Mouse (Mus musculus) MEL (cell line): ENCODE results near the gene Phgdh. TPM values are rescaled to one million over a fixed set of nuclear protein-coding genes. Genes with fewer than 3 reads are reported as not detected.

ENCODE experiments used
- DNase-seq: peaks from one replicate; pipeline ENCODE4 v3.0.0; 2011; ENCODE audit warnings: low read depth, low spot score
- H3K27ac ChIP-seq: 2 replicates; pipeline ENCODE4 v1.5.1; 2012; ENCODE audit warnings: low read depth, mild to moderate bottlenecking, control low read depth, low read length, moderate library complexity; ENCODE audit not compliant: control insufficient read depth
- H3K27me3 ChIP-seq, 2 experiments: fragments of 150-350 bp in 1 of 2; sonication (generic) in 1 of 2; 2 replicates each; pipeline ENCODE4 v1.6.1; 2012; ENCODE audit warnings: low read length in 2 of 2, mild to moderate bottlenecking in 2 of 2, improper control_type of control experiment in 1 of 2, moderate library complexity in 1 of 2; ENCODE audit not compliant: insufficient read depth in 2 of 2, control insufficient read depth in 1 of 2
- H3K36me3 ChIP-seq, 2 experiments: 2 replicates each; pipeline ENCODE4 v1.6.1; 2012 to 2014; ENCODE audit warnings: low read length in 2 of 2, improper control_type of control experiment in 1 of 2, inconsistent platforms in 1 of 2, mild to moderate bottlenecking in 1 of 2; ENCODE audit not compliant: insufficient read depth in 2 of 2, control insufficient read depth in 1 of 2
- H3K4me1 ChIP-seq, 2 experiments: fragments of 150-350 bp in 1 of 2; sonication (generic) in 1 of 2; 2 replicates each; pipeline ENCODE4 v1.6.1; 2012; ENCODE audit warnings: low read length in 2 of 2, improper control_type of control experiment in 1 of 2, mild to moderate bottlenecking in 1 of 2; ENCODE audit not compliant: insufficient read depth in 2 of 2, control insufficient read depth in 1 of 2
- H3K4me3 ChIP-seq, 2 experiments: fragments of 150-350 bp in 1 of 2; sonication (generic) in 1 of 2; 2 replicates each; pipeline ENCODE4 v1.5.1; 2012; ENCODE audit warnings: low read depth in 2 of 2, low read length in 2 of 2, mild to moderate bottlenecking in 2 of 2, moderate library complexity in 2 of 2, control low read depth in 1 of 2, improper control_type of control experiment in 1 of 2; ENCODE audit not compliant: control insufficient read depth in 1 of 2, insufficient read depth in 1 of 2
- H3K79me2 ChIP-seq: 2 replicates; pipeline ENCODE4 v1.6.1; 2012; ENCODE audit warnings: mild to moderate bottlenecking, low read length, moderate library complexity; ENCODE audit not compliant: control insufficient read depth, poor library complexity, insufficient read depth
- H3K9ac ChIP-seq: 2 replicates; pipeline ENCODE4 v1.6.1; 2012; ENCODE audit warnings: low read depth, mild to moderate bottlenecking, control low read depth, low read length, moderate library complexity; ENCODE audit not compliant: control insufficient read depth, poor library complexity, severe bottlenecking
- H3K9me3 ChIP-seq: fragments of 150-350 bp; sonication (generic); replicated peaks from 2 replicates; pipeline ENCODE4 v1.6.1; 2012; ENCODE audit warnings: mild to moderate bottlenecking, low read length, improper control_type of control experiment, moderate library complexity; ENCODE audit not compliant: insufficient read depth
- BHLHE40 ChIP-seq: IDR thresholded peaks from 2 replicates; pipeline ENCODE4 v1.6.1; 2012; ENCODE audit warnings: low read depth, mild to moderate bottlenecking, inconsistent platforms, low read length, improper control_type of control experiment, borderline replicate concordance
- CHD1 ChIP-seq: IDR thresholded peaks from 2 replicates; pipeline ENCODE4 v1.6.1; 2012; ENCODE audit warnings: low read depth, mild to moderate bottlenecking, inconsistent platforms, low read length, improper control_type of control experiment
- CHD2 ChIP-seq: IDR thresholded peaks from 2 replicates; pipeline ENCODE4 v1.6.1; 2011; ENCODE audit warnings: low read length, improper control_type of control experiment
- CTCF ChIP-seq, 3 experiments: IDR thresholded peaks in 2 of 3; conservative IDR thresholded peaks in 1 of 3; 2 replicates each; pipeline ENCODE4 v1.5.1; 2011 to 2012; ENCODE audit warnings: low read length in 3 of 3, low read depth in 2 of 3, mild to moderate bottlenecking in 2 of 3, improper control_type of control experiment in 1 of 3, inconsistent platforms in 1 of 3, mixed read lengths in 1 of 3, moderate library complexity in 1 of 3; ENCODE audit not compliant: control insufficient read depth in 1 of 3, insufficient read depth in 1 of 3, poor library complexity in 1 of 3, severe bottlenecking in 1 of 3
- E2F4 ChIP-seq: IDR thresholded peaks from 2 replicates; pipeline ENCODE4 v1.6.1; 2011; ENCODE audit warnings: low read depth, low read length, improper control_type of control experiment, borderline replicate concordance
- ETS1 ChIP-seq: IDR thresholded peaks from 2 replicates; pipeline ENCODE4 v1.6.1; 2012; ENCODE audit warnings: low read depth, mild to moderate bottlenecking, inconsistent platforms, low read length, improper control_type of control experiment, moderate library complexity
- GABPA ChIP-seq: IDR thresholded peaks from 2 replicates; pipeline ENCODE4 v1.6.1; 2012; ENCODE audit warnings: low read depth, mild to moderate bottlenecking, inconsistent platforms, low read length, improper control_type of control experiment, moderate library complexity
- GATA1 ChIP-seq: IDR thresholded peaks from 2 replicates; pipeline ENCODE4 v1.6.1; 2011; ENCODE audit warnings: low read depth, low read length, improper control_type of control experiment
- JUND ChIP-seq: IDR thresholded peaks from 2 replicates; pipeline ENCODE4 v1.6.1; 2011; ENCODE audit warnings: low read depth, mild to moderate bottlenecking, improper control_type of control experiment, low read length
- KAT2A ChIP-seq: conservative IDR thresholded peaks from 2 replicates; pipeline ENCODE4 v1.6.1; 2012; ENCODE audit warnings: low read depth, low read length, improper control_type of control experiment, inconsistent platforms
- MAFK ChIP-seq: IDR thresholded peaks from 2 replicates; pipeline ENCODE4 v1.6.1; 2011; ENCODE audit warnings: low read depth, mild to moderate bottlenecking, low read length, improper control_type of control experiment, borderline replicate concordance
- MAX ChIP-seq: IDR thresholded peaks from 2 replicates; pipeline ENCODE4 v1.6.1; 2011; ENCODE audit warnings: low read length, improper control_type of control experiment
- MEF2A ChIP-seq: IDR thresholded peaks from 2 replicates; pipeline ENCODE4 v1.6.1; 2014; ENCODE audit warnings: low read depth, mild to moderate bottlenecking, inconsistent platforms, low read length, improper control_type of control experiment; ENCODE audit not compliant: poor library complexity, insufficient replicate concordance, severe bottlenecking; ENCODE audit errors: extremely low read depth
- MXI1 ChIP-seq: IDR thresholded peaks from 2 replicates; pipeline ENCODE4 v1.6.1; 2011; ENCODE audit warnings: mild to moderate bottlenecking, low read depth, low read length, improper control_type of control experiment
- MYC ChIP-seq: IDR thresholded peaks from 2 replicates; pipeline ENCODE4 v1.6.1; 2011; ENCODE audit warnings: low read depth, mild to moderate bottlenecking, low read length, improper control_type of control experiment, moderate library complexity
- POLR2A ChIP-seq, 2 experiments: IDR thresholded peaks; 2 replicates each; pipeline ENCODE4 v1.6.1; 2011 to 2012; ENCODE audit warnings: low read length in 2 of 2, mild to moderate bottlenecking in 2 of 2, control low read depth in 1 of 2, improper control_type of control experiment in 1 of 2, low read depth in 1 of 2, moderate library complexity in 1 of 2; ENCODE audit not compliant: control insufficient read depth in 1 of 2, insufficient read depth in 1 of 2, poor library complexity in 1 of 2
- SIN3A ChIP-seq: IDR thresholded peaks from 2 replicates; pipeline ENCODE4 v1.6.1; 2012; ENCODE audit warnings: low read length, improper control_type of control experiment, inconsistent platforms
- TAL1 ChIP-seq: IDR thresholded peaks from 2 replicates; pipeline ENCODE4 v1.6.1; 2012; ENCODE audit warnings: mild to moderate bottlenecking, inconsistent platforms, low read length, moderate library complexity, mixed read lengths
- TBP ChIP-seq: IDR thresholded peaks from 2 replicates; pipeline ENCODE4 v1.8.0; 2011; ENCODE audit warnings: low read depth, low read length, improper control_type of control experiment
- UBTF ChIP-seq: IDR thresholded peaks from 2 replicates; pipeline ENCODE4 v1.6.1; 2012; ENCODE audit warnings: low read depth, mild to moderate bottlenecking, inconsistent platforms, low read length, improper control_type of control experiment, moderate library complexity, borderline replicate concordance; ENCODE audit not compliant: insufficient read depth
- USF1 ChIP-seq: IDR thresholded peaks from 2 replicates; pipeline ENCODE4 v1.6.1; 2014; ENCODE audit warnings: low read depth, mild to moderate bottlenecking, inconsistent platforms, low read length, improper control_type of control experiment, moderate library complexity
- ZKSCAN1 ChIP-seq: IDR thresholded peaks from 2 replicates; pipeline ENCODE4 v1.6.1; 2012; ENCODE audit warnings: low read depth, mild to moderate bottlenecking, inconsistent platforms, low read length, improper control_type of control experiment, moderate library complexity
- ZNF384 ChIP-seq: IDR thresholded peaks from 2 replicates; pipeline ENCODE4 v1.6.1; 2012; ENCODE audit warnings: low read depth, mild to moderate bottlenecking, inconsistent platforms, low read length, improper control_type of control experiment
- polyA plus RNA-seq, 2 experiments: library from polyadenylated mRNA; stranded (reverse) in 1 of 2; unstranded in 1 of 2; fragments of >175 nt in 1 of 2; fragments of >200 nt in 1 of 2; gene quantifications; 2 replicates each; pipeline versions ENCODE4 v1.2.1 to v1.2.4; 2012; ENCODE audit warnings: low replicate concordance in 2 of 2, low read depth in 1 of 2; ENCODE audit not compliant: insufficient read length in 2 of 2, insufficient read depth in 1 of 2, missing spikeins in 1 of 2
- total RNA-seq: library from RNA; depleted of rRNA; stranded (reverse); fragments of 300-350 nt; gene quantifications from 2 replicates; pipeline ENCODE4 v1.2.3, GENCODE M21; 2012

Phgdh gene
- total and polyA plus RNA-seq, 3 experiments = 247 to 303 TPM; not detected in 1

DNA sequence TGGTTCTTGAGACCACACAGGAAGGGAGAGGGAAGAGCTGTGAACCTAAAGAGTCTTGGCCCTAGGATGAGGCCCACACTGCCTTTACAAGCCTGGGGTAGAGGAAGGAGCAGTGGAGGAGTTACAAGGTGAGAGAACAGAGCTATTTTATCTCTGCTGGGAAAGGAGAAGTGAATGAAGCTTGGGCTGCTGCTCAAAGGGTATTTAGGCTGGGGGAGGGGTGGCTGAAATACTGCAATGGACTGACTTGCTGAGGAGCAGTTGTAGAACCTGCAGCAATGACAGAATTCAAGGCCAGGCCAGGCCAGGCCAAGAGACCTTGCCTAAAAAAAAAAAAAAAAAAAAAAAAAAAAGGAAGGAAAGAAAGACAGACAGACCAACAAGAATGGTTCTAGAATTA, 4.5 kb downstream of the Phgdh start (continued):
- peak; percentile 39 for TF ChIP-seq CHD2

DNA sequence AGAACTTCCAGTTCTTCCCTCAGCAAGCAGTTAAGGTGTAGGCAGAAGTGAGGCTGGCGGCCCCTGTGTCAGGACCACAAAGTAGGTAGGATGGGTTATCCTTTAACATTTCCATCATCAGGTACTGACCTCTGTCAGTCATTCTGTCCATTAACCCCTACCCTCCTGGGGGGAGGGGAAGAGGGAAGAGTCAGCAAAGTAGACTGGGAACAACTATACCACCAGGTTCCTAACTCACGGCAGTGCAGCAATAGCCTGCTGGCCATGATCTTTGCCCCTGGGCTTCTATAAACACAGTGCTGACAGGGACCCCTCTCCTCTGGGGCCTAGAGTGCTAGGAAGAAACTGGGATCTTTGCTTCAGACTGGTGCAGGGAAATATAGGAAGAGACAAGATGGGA, 5.8 kb downstream of the Phgdh start:
- DNase-seq = no peak
- no peak overlapping the region for H3K4me3 ChIP-seq
- peaks cover 35% of the 10 kb centered on the region for H3K79me2 ChIP-seq
- no peak overlapping the region for H3K27ac ChIP-seq
- H3K9me3 ChIP-seq = no peaks in the 10 kb centered on the region
- H3K9ac ChIP-seq = no peak overlapping the region
- H3K36me3 ChIP-seq = peaks cover 8 to 25% of the 10 kb centered on the region in 2 experiments
- no peaks in the 10 kb centered on the region for H3K27me3 ChIP-seq
- TF ChIP-seq BHLHE40 = no peak
- TF ChIP-seq SIN3A = no peak
- TF ChIP-seq MAX = no peak
- TF ChIP-seq MXI1 = no peak
- TF ChIP-seq E2F4 = no peak
- TF ChIP-seq GABPA = no peak
- no peak for TF ChIP-seq ZNF384
- TF ChIP-seq KAT2A = no peak
- no peak for TF ChIP-seq MAFK
- no peak for TF ChIP-seq MEF2A
- no peak for TF ChIP-seq POLR2A (IDR thresholded peaks at IDR 0.05; ENCODE audit: control insufficient read depth in 1 of 2, insufficient read depth in 1 of 2, low read depth in 1 of 2, low read length in 2 of 2, poor library complexity in 1 of 2)
- no peak for TF ChIP-seq CHD2
- no peak for TF ChIP-seq CTCF (IDR thresholded peaks at IDR 0.05 in 2 of 3, conservative IDR thresholded peaks at IDR 0.05 in 1 of 3; ENCODE audit: control insufficient read depth in 1 of 3, insufficient read depth in 1 of 3, low read depth in 2 of 3, low read length in 3 of 3, poor library complexity in 1 of 3, severe bottlenecking in 1 of 3)
- TF ChIP-seq CHD1 = no peak
- peaks cover 4 to 32% of the 10 kb centered on the region in 2 experiments; a peak in 3 of 4 replicates for H3K4me1 ChIP-seq

DNA sequence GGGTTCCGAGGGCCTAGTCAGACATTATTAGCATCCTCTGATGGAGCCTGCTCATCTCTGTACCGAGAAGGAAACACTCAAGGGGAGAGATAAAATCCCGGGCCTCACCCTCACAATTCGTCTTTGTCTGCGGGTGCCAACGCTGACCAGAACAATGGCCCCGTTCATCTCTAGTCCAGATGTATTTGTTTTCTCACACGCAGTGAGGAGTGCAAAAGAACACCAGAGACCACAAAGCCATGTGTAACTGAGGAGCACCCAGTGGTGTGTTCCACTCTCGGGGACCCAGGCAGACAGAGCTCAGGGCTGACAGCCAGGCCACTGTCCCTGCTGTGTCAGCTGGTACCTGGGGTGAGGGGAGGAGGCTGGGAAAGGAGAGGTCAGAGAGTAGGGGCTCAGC, 15.6 kb downstream of the Phgdh start:
- no peaks in the 10 kb centered on the region for H3K27me3 ChIP-seq
- no peak overlapping the region for H3K4me3 ChIP-seq
- no peaks in the 10 kb centered on the region for H3K79me2 ChIP-seq
- peaks cover 0 to 31% of the 10 kb centered on the region in 2 experiments; a peak in 2 of 4 replicates for H3K36me3 ChIP-seq
- H3K4me1 ChIP-seq = no peaks in the 10 kb centered on the region
- H3K27ac ChIP-seq = no peak overlapping the region
- no peak for TF ChIP-seq UBTF
- TF ChIP-seq GATA1 = no peak
- TF ChIP-seq POLR2A (IDR thresholded peaks at IDR 0.05; ENCODE audit: control insufficient read depth in 1 of 2, insufficient read depth in 1 of 2, low read depth in 1 of 2, low read length in 2 of 2, poor library complexity in 1 of 2) = no peak
- TF ChIP-seq MAFK = no peak
- TF ChIP-seq CHD1 = no peak
- TF ChIP-seq MAX = no peak
- no peak for TF ChIP-seq ZKSCAN1
- no peak for TF ChIP-seq TAL1
- no peak for TF ChIP-seq MYC
- no peak for TF ChIP-seq BHLHE40
- TF ChIP-seq USF1 = no peak
- TF ChIP-seq GABPA = no peak
- no peak for TF ChIP-seq TBP
- no peak for TF ChIP-seq JUND
- no peak for TF ChIP-seq ETS1
- no peak for DNase-seq
- no peak overlapping the region for H3K9ac ChIP-seq
- no peaks in the 10 kb centered on the region for H3K9me3 ChIP-seq
